Mouse (Mus musculus): Measurements from ENCODE around the gene Qrich2. TPM values are rescaled to one million over a fixed set of nuclear protein-coding genes. Genes with fewer than 3 reads are reported as not detected.
A peak's percentile ranks its signal among the peaks of the same experiment; 100 is the strongest.

Gene Qrich2
- total RNA-seq, 2 experiments from 2014 or later: not detected

DNA sequence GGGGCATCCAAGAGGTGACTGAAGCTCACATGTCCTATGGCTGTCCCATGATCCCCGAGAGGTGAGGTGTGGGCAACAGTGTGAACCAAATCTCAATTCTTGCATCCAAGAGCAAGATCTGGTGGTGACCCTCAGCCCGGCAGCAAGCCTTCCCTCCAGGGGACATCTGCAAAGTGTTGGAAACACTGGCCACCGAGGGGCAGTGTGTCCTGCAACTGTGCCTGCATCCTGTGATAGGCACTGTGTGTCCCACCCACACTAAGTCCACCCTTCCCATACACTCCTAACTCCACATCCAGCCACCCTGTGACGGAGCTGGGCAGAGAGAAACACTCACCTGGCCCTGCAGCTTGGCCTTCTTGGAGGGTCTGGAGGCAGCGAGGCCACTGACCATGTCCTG, 18.2 kb downstream of the Qrich2 start:
- no peak for DNase-seq (ENCODE audit: extremely low spot score in 1 of 2, low spot score in 1 of 2)

DNA sequence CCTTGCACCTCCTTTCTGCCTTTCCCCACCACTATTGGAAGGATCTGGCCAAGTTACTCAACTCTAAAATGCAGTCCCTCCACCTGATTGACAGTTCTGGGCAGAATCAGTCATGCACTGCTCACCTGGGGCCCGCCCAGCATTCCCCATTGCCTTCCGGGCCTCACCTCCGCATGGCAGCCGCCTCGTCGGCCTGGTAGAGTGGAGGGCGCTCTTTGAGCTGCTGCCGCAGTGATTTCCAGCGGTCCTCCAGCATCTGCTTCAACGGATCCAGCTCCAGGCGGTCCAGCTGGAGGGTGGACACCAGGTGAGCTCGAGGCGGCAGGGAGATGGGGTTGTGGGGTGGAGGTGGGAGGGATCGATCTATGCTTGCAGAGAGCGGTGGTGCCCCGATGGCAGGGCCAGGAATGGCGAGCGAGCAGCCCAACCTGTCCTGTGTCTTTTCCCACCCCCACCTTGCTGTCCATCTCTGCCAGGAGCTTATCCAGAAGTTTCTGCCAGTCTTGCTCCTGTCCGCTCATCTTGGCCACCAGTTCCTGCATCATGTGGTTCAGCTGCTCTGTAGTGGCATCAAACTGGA, 19.6 kb downstream of the Qrich2 start:
- no peak for DNase-seq (ENCODE audit: extremely low spot score in 1 of 2, low spot score in 1 of 2)

GRCm38 (mm10) chr11:116445596-116446307, 20.3 kb downstream of the Qrich2 start:
- peak; percentile 98 to 100 for DNase-seq (ENCODE audit: extremely low spot score in 1 of 2, low spot score in 1 of 2)

DNA sequence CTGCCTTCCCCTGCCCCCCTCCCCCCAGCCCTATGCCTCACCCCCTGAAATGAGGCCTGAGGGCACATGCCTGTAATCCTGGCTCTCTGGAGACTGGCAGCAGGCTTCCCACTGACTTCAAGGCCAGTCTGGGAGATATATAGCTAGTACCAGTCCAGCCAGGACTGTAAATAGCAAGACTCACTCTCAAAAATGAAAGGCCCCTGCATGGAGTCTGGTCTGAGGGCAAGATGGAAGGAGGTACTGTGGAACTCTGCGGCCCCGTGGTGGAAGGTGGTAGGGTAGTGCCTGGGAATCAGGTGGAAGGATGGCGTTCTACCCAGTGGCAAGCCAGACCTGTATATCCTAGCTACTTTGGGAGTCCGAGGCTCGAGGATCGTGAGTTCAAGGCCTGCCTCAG, 22.1 kb downstream of the Qrich2 start:
- DNase-seq (ENCODE audit: extremely low spot score in 1 of 2, low spot score in 1 of 2): no peak

- DNase-seq (ENCODE audit: extremely low spot score in 1 of 2, low spot score in 1 of 2): no peak
These were observed 22.7 kb downstream of the Qrich2 start for GRCm38 (mm10) chr11:116443311-116443710.

DNA sequence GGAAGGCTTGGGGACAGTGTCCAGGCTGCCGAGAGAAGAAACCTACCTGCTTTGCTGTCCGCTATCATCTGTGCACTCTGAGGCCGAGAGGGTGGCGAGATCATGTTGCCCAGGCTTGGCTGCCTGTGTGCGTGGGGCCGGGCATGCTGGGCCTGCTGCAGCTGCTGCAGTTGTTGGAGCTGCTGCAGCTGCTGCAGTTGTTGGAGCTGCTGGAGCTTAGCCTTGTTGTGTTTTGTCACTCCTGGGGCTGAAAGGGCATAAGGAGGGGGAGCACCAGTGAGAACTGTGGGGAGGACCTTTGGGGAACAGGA, 23.2 kb downstream of the Qrich2 start:
- DNase-seq (ENCODE audit: extremely low spot score in 1 of 2, low spot score in 1 of 2): no peak

DNA sequence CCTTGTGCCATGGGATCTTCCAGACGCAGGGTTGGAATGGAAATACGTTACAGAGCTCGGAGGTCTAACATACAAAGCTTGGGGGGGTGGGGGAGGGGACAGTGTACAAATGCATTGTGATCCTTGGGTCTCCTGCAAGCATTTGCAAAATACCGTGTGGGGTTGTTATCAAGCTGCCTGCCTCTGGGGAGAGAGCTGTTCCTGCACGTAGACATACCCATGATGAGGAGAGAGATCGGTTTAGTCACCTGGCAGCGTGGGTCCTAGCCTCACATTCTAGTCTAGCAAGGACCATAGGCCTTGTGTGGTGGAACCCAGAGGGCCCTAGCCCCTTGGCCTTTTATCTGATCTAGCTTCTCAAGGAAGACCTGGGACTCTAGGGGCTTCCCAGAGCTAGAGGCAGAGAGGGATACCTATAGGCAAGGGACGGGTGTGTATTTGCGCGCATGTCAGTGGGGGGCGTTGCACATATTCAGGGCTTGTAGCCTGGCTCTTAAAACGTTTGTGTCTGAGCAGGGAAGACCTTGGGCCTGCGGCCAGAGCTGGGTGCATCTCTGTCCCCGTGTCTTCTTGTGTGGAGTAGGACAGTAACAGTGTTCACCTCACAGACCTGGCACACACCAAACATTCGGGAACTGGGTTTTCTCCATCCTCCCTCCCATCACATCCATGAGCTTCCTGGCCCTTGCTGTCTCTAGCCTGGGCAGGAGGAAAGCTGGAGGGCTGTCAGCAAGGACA, 23.7 kb downstream of the Qrich2 start:
- no peak for DNase-seq (ENCODE audit: extremely low spot score in 1 of 2, low spot score in 1 of 2)

DNA sequence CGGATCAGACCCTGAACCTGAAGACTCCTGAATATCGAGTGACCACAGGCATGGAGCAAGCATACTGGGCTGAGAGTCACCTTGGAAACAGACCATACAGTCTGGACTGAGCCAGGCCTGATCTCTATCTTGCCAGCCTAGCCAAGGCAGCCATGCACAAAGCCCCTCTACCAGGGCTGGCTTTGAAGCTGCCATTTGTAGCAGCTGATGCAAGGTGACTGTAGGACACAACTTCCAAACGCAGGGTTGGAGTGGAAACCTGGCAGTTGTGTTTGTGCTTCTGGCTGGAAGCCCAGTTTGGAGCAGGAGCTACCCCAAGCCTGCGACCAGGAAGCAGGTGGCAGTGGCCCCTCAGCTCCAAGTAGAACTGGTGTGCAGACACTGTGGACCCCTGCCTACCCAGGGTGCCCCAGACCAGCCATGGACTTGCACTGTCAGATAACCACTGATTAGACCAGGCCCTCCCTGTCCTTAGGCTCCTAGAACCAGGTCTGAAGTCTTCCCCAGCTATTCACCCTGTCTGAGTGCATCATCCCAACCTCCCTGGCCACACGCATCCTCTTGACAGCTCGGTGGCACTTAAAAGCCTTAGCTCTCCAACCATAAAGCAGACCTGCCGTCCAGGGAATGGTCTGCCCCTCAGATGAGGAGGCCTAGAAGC, 25.5 kb downstream of the Qrich2 start:
- no peak for DNase-seq (ENCODE audit: extremely low spot score in 1 of 2, low spot score in 1 of 2)

DNA sequence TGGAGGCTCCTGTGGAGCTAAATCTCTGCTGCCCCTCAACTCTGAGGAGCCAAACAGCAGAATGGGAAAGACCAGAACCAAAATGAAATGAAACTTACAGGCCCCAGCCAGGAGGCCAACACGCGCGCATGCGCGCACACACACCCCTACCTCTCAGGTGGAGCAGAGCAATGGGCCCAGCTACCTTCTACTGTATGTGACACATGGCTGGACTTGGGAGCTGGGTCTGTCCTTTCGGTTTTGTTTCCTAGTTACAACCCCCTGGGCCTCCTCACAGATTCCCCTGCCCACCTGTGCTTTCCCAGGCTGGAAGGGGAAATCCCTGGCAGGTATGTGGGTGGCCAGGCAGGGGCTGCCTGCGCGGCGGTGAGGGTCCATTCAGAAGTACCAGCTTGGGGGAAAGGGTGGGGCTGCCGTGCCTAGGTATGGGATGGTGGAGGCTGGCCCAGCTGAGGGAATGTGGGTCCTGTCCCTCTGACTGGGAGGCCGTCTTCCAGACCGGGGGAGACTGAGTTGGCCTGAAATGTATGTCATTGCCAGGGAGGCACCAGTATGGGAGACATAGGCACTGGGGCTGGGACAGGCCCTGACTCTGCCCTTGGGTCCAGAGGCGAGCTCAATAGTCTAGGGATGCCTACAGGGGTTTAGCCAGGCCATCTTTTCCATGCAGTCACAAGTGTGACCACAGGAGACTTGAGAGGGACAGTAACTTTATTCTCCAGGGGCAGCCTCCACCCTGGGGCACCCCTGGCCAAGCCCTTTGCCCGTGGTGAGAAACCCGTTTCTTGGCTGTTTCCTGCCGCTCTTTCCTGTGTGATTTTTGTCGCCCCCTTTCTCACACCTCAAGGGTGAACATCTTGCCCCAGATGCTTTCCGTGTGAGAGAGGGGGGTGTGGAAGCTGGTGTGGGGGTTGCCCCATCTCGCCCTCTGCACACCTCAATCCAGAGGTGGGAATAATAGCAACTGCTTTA, 26.5 kb downstream of the Qrich2 start:
- no peak for DNase-seq (ENCODE audit: extremely low spot score in 1 of 2, low spot score in 1 of 2)

GRCm38 (mm10) chr11:116437541-116437940, 28.5 kb downstream of the Qrich2 start:
- no peak for DNase-seq (ENCODE audit: extremely low spot score in 1 of 2, low spot score in 1 of 2)

DNA sequence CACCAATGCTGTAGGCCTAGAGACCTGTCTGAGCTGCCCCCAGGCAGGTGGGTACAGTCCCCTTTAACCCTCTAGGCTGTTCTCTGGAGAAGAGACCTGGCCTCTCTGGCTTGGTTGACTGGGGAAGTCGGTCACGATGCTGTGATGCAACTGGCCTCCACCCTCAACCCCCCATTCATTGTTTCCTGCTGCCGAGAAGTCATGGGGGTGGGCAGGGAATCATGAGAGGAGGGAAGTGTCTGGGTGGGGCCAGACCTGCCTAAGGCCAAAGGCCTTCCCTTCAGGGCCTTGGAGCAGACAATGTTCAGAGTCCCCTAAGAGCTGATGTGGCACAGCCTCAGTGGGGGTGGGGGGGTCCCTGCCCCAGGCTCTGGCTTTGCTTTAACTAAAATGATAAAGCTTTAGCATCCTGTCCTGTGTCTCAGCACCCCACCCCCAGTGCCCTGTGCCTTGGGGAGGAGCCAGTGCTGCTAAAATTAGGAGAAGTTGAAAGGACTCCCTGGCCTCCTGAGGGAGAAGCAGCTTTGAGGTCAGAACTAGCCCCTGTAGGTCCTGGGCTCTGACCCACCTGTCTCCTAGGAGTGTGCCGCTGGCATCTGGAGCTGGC, 29.2 kb downstream of the Qrich2 start:
- DNase-seq (ENCODE audit: extremely low spot score in 1 of 2, low spot score in 1 of 2): no peak

GRCm38 (mm10) chr11:116435992-116436724, 29.9 kb downstream of the Qrich2 start:
- DNase-seq (ENCODE audit: extremely low spot score in 1 of 2, low spot score in 1 of 2): no peak

DNA sequence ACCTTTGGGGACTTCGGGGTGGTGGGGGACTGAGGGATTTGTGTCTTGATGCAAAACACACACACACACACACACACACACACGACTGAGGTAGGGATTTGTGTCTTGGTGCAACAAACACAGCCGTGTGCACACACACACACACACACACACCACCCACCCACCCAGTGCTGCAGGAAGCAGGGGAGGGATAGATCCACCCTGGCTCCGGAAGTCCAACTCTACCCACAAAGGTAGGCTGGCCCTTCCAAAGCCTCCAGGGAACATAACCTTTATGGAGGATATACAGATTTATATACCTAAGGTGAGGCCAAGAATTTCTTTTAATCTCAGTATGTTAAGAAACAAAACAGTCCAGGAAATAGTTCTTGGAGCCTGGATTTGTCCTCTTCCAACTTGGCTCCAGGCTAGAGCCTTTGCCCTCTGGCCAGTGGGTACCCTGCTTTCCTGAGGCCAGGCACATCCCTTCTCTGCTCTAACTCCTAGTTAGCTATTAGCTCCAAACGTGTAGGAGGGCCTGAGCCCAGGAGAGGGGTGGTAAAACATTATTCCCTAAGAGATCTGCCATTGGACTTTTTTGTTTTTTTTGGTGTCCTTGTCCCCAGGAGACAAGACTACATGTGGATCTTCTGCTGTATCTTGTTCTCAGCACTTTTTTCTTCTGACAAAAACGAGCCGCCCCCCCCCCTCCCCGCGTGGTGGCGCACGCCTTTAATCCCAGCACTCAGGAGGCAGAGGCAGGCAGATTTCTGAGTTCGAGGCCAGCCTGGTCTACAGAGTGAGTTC, 30.9 kb downstream of the Qrich2 start:
- no peak for DNase-seq (ENCODE audit: extremely low spot score in 1 of 2, low spot score in 1 of 2)

GRCm38 (mm10) chr11:116434287-116434966, 31.6 kb downstream of the Qrich2 start:
- peak in 1 of 2 experiments; percentile 50 for DNase-seq (ENCODE audit: extremely low spot score in 1 of 2, low spot score in 1 of 2)

GRCm38 (mm10) chr11:116433356-116434286, 32.4 kb downstream of the Qrich2 start, which contains the start of gene Ubald2:
TSS of gene Ubald2 (plus strand) at chr11:116434094.
- peak; percentile 87 to 98 for DNase-seq (ENCODE audit: extremely low spot score in 1 of 2, low spot score in 1 of 2)

DNA sequence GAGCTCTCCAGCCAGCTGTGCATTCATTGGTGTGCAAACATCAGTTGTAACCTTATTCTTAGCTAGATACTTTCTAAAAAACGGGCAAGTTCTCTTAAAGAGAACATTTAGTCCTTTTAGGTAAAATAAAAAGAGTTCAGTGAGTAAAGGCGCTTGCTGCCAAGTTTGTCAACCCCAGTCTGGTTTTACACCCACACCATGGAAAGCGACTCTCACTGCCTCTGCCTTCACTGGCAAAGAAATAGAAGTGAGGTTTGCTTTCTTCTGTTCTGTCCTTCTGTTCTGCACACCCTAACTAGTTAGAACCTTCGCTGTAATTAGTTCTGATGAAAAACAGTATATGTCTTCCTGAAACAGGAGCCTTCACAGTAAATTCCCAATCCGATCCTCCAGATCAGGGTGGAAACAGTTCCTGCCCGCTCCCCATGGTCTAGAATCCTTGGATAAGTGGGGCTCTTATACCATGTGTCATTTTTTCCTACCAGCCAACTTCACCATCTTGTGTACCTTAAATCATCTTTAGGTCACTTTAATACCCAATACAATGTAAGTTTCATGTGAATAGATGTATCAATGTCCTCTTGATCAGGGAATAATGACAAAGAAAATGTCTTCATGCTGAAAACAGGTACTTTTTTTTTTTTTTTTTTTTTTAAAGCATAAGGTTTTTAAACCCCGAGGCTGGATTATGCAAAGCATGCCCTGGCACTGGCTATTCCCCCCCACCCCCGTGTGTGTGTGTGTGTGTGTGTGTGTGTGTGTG, 33.3 kb downstream of the Qrich2 start:
- no peak for DNase-seq (ENCODE audit: extremely low spot score in 1 of 2, low spot score in 1 of 2)

Measured in layer of hippocampus, postnatal 25 days (tissue).